Mouse (Mus musculus): ENCODE measurements at regions not wholly inside any gene's neighbourhood (a gene's known extent, or its start where the extent isn't known, plus 50 kb on each side); places are given as distances from the start of the nearest gene placed in this dataset.

- no peak overlapping the region for H3K27ac ChIP-seq (replicated peaks)
- H3K9ac ChIP-seq (replicated peaks), result no peak overlapping the region
- H3K4me3 ChIP-seq (replicated peaks), result no peak overlapping the region
- no peak for ATAC-seq (ENCODE audit: low FRiP score)
- H3K4me2 ChIP-seq, result no peak overlapping the region
- WGBS, result 80% methylated on average over 6 of the region's 6 CpGs
- H3K9me3 ChIP-seq (replicated peaks), result no peaks in the 10 kb centered on the region
- H3K4me1 ChIP-seq, result peaks cover 8% of the 10 kb centered on the region
- no peaks in the 10 kb centered on the region for H3K27me3 ChIP-seq (replicated peaks)
- no peaks in the 10 kb centered on the region for H3K36me3 ChIP-seq
Measured at GRCm38 (mm10) chr9:101439856-101440255, 188.3 kb upstream of the Ppp2r3a start.

- Histone ChIP-seq H3K9me3 (replicated peaks) (no peaks in the 10 kb centered on the region), H3K4me1 (peaks cover 8% of the 10 kb centered on the region), H3K36me3 (no peaks in the 10 kb centered on the region), H3K27me3 (replicated peaks) (no peaks in the 10 kb centered on the region), H3K9ac (replicated peaks) (no peak overlapping the region), H3K4me2 (no peak overlapping the region), H3K4me3 (replicated peaks) (no peak overlapping the region), H3K27ac (replicated peaks) (no peak overlapping the region)
- WGBS, result 48% methylated on average over 12 of the region's 12 CpGs
- ATAC-seq (ENCODE audit: low FRiP score), result no peak
Measured at GRCm38 (mm10) chr9:101438564-101439180, 187.1 kb upstream of the Ppp2r3a start.

- no peaks in the 10 kb centered on the region for H3K9me3 ChIP-seq (replicated peaks)
- no peaks in the 10 kb centered on the region for H3K36me3 ChIP-seq
- peaks cover 20% of the 10 kb centered on the region for H3K4me1 ChIP-seq
- H3K27ac ChIP-seq (replicated peaks), result no peak overlapping the region
- H3K9ac ChIP-seq (replicated peaks), result no peak overlapping the region
- H3K4me2 ChIP-seq, result no peak overlapping the region
- no peaks in the 10 kb centered on the region for H3K27me3 ChIP-seq (replicated peaks)
- no peak; the same call in 1 of the 2 replicates for ATAC-seq (ENCODE audit: low FRiP score)
- H3K4me3 ChIP-seq (replicated peaks), result no peak overlapping the region
- 34% methylated on average over 12 of the region's 12 CpGs for WGBS
Measured at GRCm38 (mm10) chr9:101424974-101425670, 173.5 kb upstream of the Ppp2r3a start.

- no peaks in the 10 kb centered on the region for H3K27me3 ChIP-seq (replicated peaks)
- ATAC-seq (ENCODE audit: low FRiP score), result no peak
- H3K4me1 ChIP-seq, result peaks cover 20% of the 10 kb centered on the region
- H3K4me2 ChIP-seq, result no peak overlapping the region
- no peaks in the 10 kb centered on the region for H3K9me3 ChIP-seq (replicated peaks)
- no peaks in the 10 kb centered on the region for H3K36me3 ChIP-seq
- no peak overlapping the region for H3K9ac ChIP-seq (replicated peaks)
- no peak overlapping the region for H3K4me3 ChIP-seq (replicated peaks)
- 69% methylated on average over 5 of the region's 5 CpGs for WGBS
- H3K27ac ChIP-seq (replicated peaks), result no peak overlapping the region
Measured at GRCm38 (mm10) chr9:101423041-101423440, 171.4 kb upstream of the Ppp2r3a start.

GRCm38 (mm10) chr9:101422006-101422405 lies 170.4 kb upstream of the Ppp2r3a start:
- Histone ChIP-seq H3K4me3 (replicated peaks) (no peak overlapping the region), H3K36me3 (no peaks in the 10 kb centered on the region), H3K27me3 (replicated peaks) (no peaks in the 10 kb centered on the region), H3K27ac (replicated peaks) (no peak overlapping the region), H3K9me3 (replicated peaks) (no peaks in the 10 kb centered on the region), H3K4me1 (peaks cover 20% of the 10 kb centered on the region), H3K9ac (replicated peaks) (no peak overlapping the region), H3K4me2 (no peak overlapping the region)
- WGBS, result 53% methylated on average over 11 of the region's 11 CpGs
- no peak for ATAC-seq (ENCODE audit: low FRiP score)

GRCm38 (mm10) chr9:101421136-101421535 lies 169.5 kb upstream of the Ppp2r3a start:
- Histone ChIP-seq H3K4me3 (replicated peaks) (no peak overlapping the region), H3K27me3 (replicated peaks) (no peaks in the 10 kb centered on the region), H3K27ac (replicated peaks) (no peak overlapping the region), H3K4me2 (no peak overlapping the region), H3K4me1 (peaks cover 12% of the 10 kb centered on the region), H3K9ac (replicated peaks) (no peak overlapping the region), H3K36me3 (no peaks in the 10 kb centered on the region), H3K9me3 (replicated peaks) (no peaks in the 10 kb centered on the region)
- ATAC-seq (ENCODE audit: low FRiP score), result no peak
- WGBS, result 90% methylated on average over 7 of the region's 7 CpGs

DNA sequence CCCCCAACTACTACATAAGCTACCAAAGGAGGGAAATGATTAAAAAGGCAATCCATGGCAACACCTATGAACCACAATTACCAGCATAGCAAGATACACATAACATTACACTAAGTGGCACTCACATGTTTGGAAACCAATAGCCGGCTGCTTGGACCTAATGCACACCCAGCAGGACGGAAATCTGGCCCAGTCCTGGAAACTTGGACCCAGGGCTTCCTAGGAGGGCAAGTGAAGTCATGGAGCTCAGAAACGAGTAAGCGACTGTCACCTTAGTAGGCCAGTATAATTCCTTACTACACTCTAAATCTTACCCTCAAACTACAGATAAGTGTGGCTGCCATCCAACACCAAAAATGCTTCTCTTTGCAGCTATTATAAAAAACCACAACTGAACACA lies 168.6 kb upstream of the Ppp2r3a start:
- Histone ChIP-seq H3K4me3 (replicated peaks) (no peak overlapping the region), H3K27me3 (replicated peaks) (no peaks in the 10 kb centered on the region), H3K4me1 (peaks cover 3% of the 10 kb centered on the region; the same call in 1 of the 2 replicates), H3K4me2 (no peak overlapping the region), H3K36me3 (no peaks in the 10 kb centered on the region), H3K9me3 (replicated peaks) (no peaks in the 10 kb centered on the region), H3K27ac (replicated peaks) (no peak overlapping the region), H3K9ac (replicated peaks) (no peak overlapping the region)
- ATAC-seq (ENCODE audit: low FRiP score), result no peak
- 94% methylated on average over 4 of the region's 4 CpGs for WGBS

GRCm38 (mm10) chr9:101417660-101418059 lies 166.1 kb upstream of the Ppp2r3a start:
- Histone ChIP-seq H3K4me3 (replicated peaks) (no peak overlapping the region), H3K9ac (replicated peaks) (no peak overlapping the region), H3K36me3 (no peaks in the 10 kb centered on the region), H3K9me3 (replicated peaks) (no peaks in the 10 kb centered on the region), H3K27me3 (replicated peaks) (no peaks in the 10 kb centered on the region), H3K27ac (replicated peaks) (no peak overlapping the region), H3K4me1 (no peaks in the 10 kb centered on the region), H3K4me2 (no peak overlapping the region)
- no peak for ATAC-seq (ENCODE audit: low FRiP score)
- WGBS, result 91% methylated on average over 2 of the region's 2 CpGs

- no peaks in the 10 kb centered on the region for H3K36me3 ChIP-seq
- no peak for ATAC-seq (ENCODE audit: low FRiP score)
- no peak overlapping the region for H3K4me3 ChIP-seq (replicated peaks)
- WGBS, result 96% methylated on average over 6 of the region's 6 CpGs
- no peak overlapping the region for H3K27ac ChIP-seq (replicated peaks)
- H3K9me3 ChIP-seq (replicated peaks), result no peaks in the 10 kb centered on the region
- H3K4me1 ChIP-seq, result peaks cover 2% of the 10 kb centered on the region
- H3K9ac ChIP-seq (replicated peaks), result no peak overlapping the region
- no peak overlapping the region for H3K4me2 ChIP-seq
- H3K27me3 ChIP-seq (replicated peaks), result no peaks in the 10 kb centered on the region
Measured at GRCm38 (mm10) chr9:101416321-101416720, 164.7 kb upstream of the Ppp2r3a start.

GRCm38 (mm10) chr9:101413071-101413633 lies 161.6 kb upstream of the Ppp2r3a start:
- H3K27me3 ChIP-seq (replicated peaks), result no peaks in the 10 kb centered on the region
- no peaks in the 10 kb centered on the region for H3K9me3 ChIP-seq (replicated peaks)
- no peaks in the 10 kb centered on the region for H3K36me3 ChIP-seq
- H3K9ac ChIP-seq (replicated peaks), result no peak overlapping the region
- no peak for ATAC-seq (ENCODE audit: low FRiP score)
- H3K4me2 ChIP-seq, result no peak overlapping the region
- WGBS, result 70% methylated on average over 3 of the region's 3 CpGs
- no peak overlapping the region for H3K4me3 ChIP-seq (replicated peaks)
- H3K27ac ChIP-seq (replicated peaks), result no peak overlapping the region
- peaks cover 12% of the 10 kb centered on the region for H3K4me1 ChIP-seq

DNA sequence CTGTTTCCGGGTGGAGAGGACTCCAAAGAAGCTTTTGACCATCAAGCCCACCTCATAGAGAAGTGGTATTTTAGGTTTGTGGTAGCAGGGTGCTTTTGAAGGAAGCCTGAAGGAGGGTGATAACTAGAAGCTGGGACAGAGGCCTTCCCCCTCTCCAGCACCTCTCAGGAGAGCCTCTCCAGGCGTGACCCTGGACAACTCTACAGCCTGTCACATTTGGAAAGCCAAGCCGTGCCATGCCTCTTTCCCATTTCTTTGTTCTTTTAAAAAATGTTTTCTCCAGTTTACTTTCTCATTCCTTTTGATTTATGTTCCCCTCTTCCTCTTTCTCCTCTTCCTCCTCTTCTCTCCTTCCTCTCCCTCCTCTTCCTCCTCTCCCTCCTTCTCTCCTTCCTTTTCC lies 160.4 kb upstream of the Ppp2r3a start:
- Histone ChIP-seq H3K27ac (replicated peaks) (no peak overlapping the region), H3K9ac (replicated peaks) (no peak overlapping the region), H3K4me3 (replicated peaks) (no peak overlapping the region), H3K27me3 (replicated peaks) (no peaks in the 10 kb centered on the region), H3K4me1 (peaks cover 24% of the 10 kb centered on the region), H3K4me2 (no peak overlapping the region), H3K9me3 (replicated peaks) (no peaks in the 10 kb centered on the region), H3K36me3 (no peaks in the 10 kb centered on the region)
- ATAC-seq (ENCODE audit: low FRiP score), result no peak
- WGBS, result 84% methylated on average over 3 of the region's 3 CpGs

DNA sequence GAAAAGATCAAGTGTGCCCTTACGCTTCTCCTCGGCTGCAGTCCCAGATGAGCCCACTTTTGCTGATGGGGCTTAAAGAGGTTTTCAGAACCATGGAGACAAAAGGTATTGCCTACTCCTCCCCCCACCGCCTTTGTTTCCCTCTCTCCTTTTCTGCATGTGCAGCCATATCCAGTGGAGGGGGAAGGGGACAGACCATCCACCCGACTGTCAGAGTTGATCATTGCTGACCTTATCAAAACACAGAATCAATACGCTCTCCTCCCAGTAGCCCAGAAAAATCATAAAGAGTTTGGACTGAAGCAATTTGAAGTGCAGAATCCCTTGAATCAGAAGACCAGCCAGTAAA lies 159.9 kb upstream of the Ppp2r3a start:
- Histone ChIP-seq H3K9ac (replicated peaks) (no peak overlapping the region), H3K4me2 (peak overlapping the region; percentile 11; the same call in 1 of the 2 replicates), H3K4me1 (peaks cover 28% of the 10 kb centered on the region), H3K36me3 (no peaks in the 10 kb centered on the region), H3K27ac (replicated peaks) (no peak overlapping the region; the same call in 1 of the 2 replicates), H3K4me3 (replicated peaks) (no peak overlapping the region), H3K9me3 (replicated peaks) (no peaks in the 10 kb centered on the region), H3K27me3 (replicated peaks) (no peaks in the 10 kb centered on the region)
- 54% methylated on average over 5 of the region's 5 CpGs for WGBS
- ATAC-seq (ENCODE audit: low FRiP score), result no peak

All from neural tube, embryonic 15.5 days (tissue).